Mouse (Mus musculus): Measurements from ENCODE around the gene Wdr46. TPM values are rescaled to one million over a fixed set of nuclear protein-coding genes. Genes with fewer than 3 reads are reported as not detected.

Wdr46 gene
- polyA plus RNA-seq, 1 experiment from 2014 or later = 31.8 TPM

GRCm38 (mm10) chr17:33921361-33921760 is 19.1 kb upstream of the Wdr46 start:
- peaks cover 20% of the 10 kb centered on the region for H3K4me1 ChIP-seq (replicated peaks; ENCODE audit: control insufficient read depth, insufficient read depth, low read length)
- H3K9me3 ChIP-seq (ENCODE audit: control insufficient read depth, low read length) = no peaks in the 10 kb centered on the region
- no peaks in the 10 kb centered on the region for H3K27me3 ChIP-seq (replicated peaks; ENCODE audit: control insufficient read depth, insufficient read depth, low read length)
- no peak overlapping the region for H3K9ac ChIP-seq (ENCODE audit: low read length)
- no peak overlapping the region for H3K4me3 ChIP-seq (ENCODE audit: low read depth, low read length)
- no peak for ATAC-seq (replicated peaks; ENCODE audit: low FRiP score, low TSS enrichment, low read depth)
- H3K27ac ChIP-seq (ENCODE audit: low read depth) = no peak overlapping the region
- peaks cover 12% of the 10 kb centered on the region for H3K36me3 ChIP-seq (ENCODE audit: control insufficient read depth, insufficient read depth, low read length)
- 84% methylated on average over 7 of the region's 7 CpGs for WGBS
- H3K4me2 ChIP-seq (ENCODE audit: low read length) = no peak overlapping the region
- DNase-seq (ENCODE audit: low spot score) = no peak

DNA sequence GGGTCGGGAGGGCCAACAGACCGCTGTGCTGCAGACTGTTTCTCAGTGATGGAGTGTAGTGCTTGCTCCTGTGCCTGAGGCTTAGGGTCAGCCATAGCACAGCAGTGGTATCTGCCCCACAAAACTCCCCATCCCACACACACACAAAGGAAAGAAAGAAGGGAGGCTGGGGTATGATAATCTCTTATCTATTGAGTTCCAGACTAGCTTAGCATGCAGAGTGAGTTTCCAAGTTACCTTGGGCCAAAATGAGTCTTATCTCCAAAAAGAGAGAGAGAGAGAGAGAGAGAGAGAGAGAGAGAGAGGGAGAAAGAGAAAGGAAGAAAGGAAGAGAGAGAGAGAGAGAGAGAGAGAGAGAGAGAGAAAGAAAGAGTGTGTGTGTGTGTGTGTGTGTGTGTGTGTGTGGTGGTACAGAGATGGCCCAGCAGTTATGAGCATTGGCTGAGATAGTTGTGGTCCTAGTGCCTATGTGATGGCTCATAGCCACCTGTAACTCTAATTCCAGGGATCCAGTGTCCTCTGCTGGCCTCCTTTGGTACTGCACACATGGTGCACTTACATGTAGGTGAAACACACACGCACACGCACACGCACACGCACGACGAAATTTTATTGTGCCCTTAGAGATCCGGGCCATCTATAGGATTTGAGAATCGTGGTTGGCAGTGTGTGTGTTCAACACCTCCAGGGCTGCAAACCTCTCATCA is 15.7 kb upstream of the Wdr46 start:
- ATAC-seq (replicated peaks; ENCODE audit: low FRiP score, low TSS enrichment, low read depth) (no peak), DNase-seq (ENCODE audit: low spot score) (no peak)
- no peak overlapping the region for H3K27ac ChIP-seq (ENCODE audit: low read depth)
- WGBS = 86% methylated on average over 10 of the region's 10 CpGs
- no peaks in the 10 kb centered on the region for H3K9me3 ChIP-seq (ENCODE audit: control insufficient read depth, low read length)
- H3K4me1 ChIP-seq (replicated peaks; ENCODE audit: control insufficient read depth, insufficient read depth, low read length) = peaks cover 15% of the 10 kb centered on the region
- H3K4me2 ChIP-seq (ENCODE audit: low read length) = no peak overlapping the region
- H3K36me3 ChIP-seq (ENCODE audit: control insufficient read depth, insufficient read depth, low read length) = peaks cover 8% of the 10 kb centered on the region; the same call in 1 of the 2 replicates
- H3K9ac ChIP-seq (ENCODE audit: low read length) = no peak overlapping the region
- H3K4me3 ChIP-seq (ENCODE audit: low read depth, low read length) = no peak overlapping the region
- no peaks in the 10 kb centered on the region for H3K27me3 ChIP-seq (replicated peaks; ENCODE audit: control insufficient read depth, insufficient read depth, low read length)

DNA sequence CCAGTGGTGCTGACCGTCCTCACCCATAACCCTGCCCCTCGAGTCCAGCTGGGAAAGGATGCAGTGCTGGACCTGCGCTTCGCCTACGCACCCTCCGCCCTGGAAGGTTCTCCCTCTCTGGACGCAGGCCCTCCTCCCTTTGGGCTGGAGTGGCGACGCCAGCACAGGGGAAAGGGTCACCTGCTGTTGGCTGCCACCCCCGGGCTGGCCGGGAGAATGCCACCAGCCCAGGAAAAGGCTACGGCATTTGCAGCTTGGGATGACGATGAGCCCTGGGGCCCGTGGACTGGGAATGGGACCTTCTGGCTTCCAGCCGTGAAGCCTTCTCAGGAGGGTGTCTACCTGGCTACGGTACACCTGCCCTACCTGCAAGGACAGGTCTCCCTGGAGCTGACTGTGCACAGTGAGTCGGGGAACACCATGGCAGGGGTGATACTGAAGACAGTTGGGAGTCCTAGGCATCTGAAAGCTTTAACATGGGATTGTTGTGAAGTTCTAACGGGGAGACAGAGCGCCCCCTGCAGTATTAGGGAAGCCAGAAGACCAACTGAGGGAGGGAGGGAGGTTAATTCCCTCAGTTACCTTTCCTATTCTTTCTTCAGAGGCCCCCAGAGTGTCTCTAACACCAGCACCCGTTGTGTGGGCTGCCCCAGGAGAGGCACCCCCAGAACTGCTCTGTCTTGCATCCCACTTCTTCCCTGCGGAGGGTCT is 14.9 kb upstream of the Wdr46 start:
- peaks cover 8% of the 10 kb centered on the region; the same call in 1 of the 2 replicates for H3K36me3 ChIP-seq (ENCODE audit: control insufficient read depth, insufficient read depth, low read length)
- H3K4me3 ChIP-seq (ENCODE audit: low read depth, low read length) = no peak overlapping the region
- WGBS = 83% methylated on average over 21 of the region's 21 CpGs
- H3K4me1 ChIP-seq (replicated peaks; ENCODE audit: control insufficient read depth, insufficient read depth, low read length) = peaks cover 14% of the 10 kb centered on the region
- no peaks in the 10 kb centered on the region for H3K9me3 ChIP-seq (ENCODE audit: control insufficient read depth, low read length)
- no peaks in the 10 kb centered on the region for H3K27me3 ChIP-seq (replicated peaks; ENCODE audit: control insufficient read depth, insufficient read depth, low read length)
- no peak overlapping the region for H3K9ac ChIP-seq (ENCODE audit: low read length)
- ATAC-seq (replicated peaks; ENCODE audit: low FRiP score, low TSS enrichment, low read depth) = no peak
- DNase-seq (ENCODE audit: low spot score) = no peak
- no peak overlapping the region for H3K4me2 ChIP-seq (ENCODE audit: low read length)
- H3K27ac ChIP-seq (ENCODE audit: low read depth) = no peak overlapping the region

GRCm38 (mm10) chr17:33926207-33926932 is 14.1 kb upstream of the Wdr46 start:
- Histone ChIP-seq H3K27me3 (replicated peaks; ENCODE audit: control insufficient read depth, insufficient read depth, low read length) (no peaks in the 10 kb centered on the region), H3K9ac (ENCODE audit: low read length) (no peak overlapping the region), H3K4me2 (ENCODE audit: low read length) (no peak overlapping the region), H3K4me1 (replicated peaks; ENCODE audit: control insufficient read depth, insufficient read depth, low read length) (peaks cover 16% of the 10 kb centered on the region), H3K4me3 (ENCODE audit: low read depth, low read length) (no peak overlapping the region), H3K27ac (ENCODE audit: low read depth) (no peak overlapping the region), H3K36me3 (ENCODE audit: control insufficient read depth, insufficient read depth, low read length) (peaks cover 8% of the 10 kb centered on the region; the same call in 1 of the 2 replicates), H3K9me3 (ENCODE audit: control insufficient read depth, low read length) (no peaks in the 10 kb centered on the region)
- 74% methylated on average over 17 of the region's 17 CpGs for WGBS
- ATAC-seq (replicated peaks; ENCODE audit: low FRiP score, low TSS enrichment, low read depth) (no peak), DNase-seq (ENCODE audit: low spot score) (no peak)

DNA sequence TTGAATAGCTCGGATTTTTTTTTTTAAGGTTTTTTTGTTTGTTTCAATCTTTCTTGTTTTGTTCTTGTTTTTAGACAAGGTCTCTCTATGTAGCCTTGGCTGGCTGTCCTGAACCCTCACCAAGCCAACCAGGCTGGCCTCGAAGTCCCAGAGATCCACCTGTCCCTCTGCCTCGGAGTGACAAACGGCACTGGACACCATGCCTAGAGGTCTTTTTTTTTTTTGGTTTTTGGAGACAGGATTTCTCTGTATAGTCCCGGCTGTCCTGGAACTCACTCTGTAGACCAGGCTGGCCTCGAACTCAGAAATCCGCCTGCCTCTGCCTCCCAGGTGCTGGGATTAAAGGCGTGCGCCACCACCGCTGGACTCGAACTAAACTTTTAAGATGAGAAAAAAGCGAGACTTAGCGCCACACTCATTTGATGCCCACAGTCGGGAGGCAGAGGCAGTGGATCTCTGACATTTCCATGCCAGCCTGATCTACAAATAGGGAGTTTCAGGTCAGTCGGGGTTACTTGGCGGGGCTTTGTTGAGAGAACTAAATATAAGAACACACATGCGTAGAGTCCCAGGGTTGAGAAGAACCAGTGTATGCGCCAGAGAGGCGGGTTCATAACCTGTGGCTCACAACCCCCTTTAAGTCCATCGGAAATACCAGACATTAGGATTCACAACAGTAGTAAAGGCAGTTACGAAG is 12.1 kb upstream of the Wdr46 start:
- H3K36me3 ChIP-seq (ENCODE audit: control insufficient read depth, insufficient read depth, low read length) = peaks cover 17% of the 10 kb centered on the region
- H3K4me1 ChIP-seq (replicated peaks; ENCODE audit: control insufficient read depth, insufficient read depth, low read length) = peaks cover 17% of the 10 kb centered on the region
- no peaks in the 10 kb centered on the region for H3K9me3 ChIP-seq (ENCODE audit: control insufficient read depth, low read length)
- H3K27me3 ChIP-seq (replicated peaks; ENCODE audit: control insufficient read depth, insufficient read depth, low read length) = no peaks in the 10 kb centered on the region
- DNase-seq (ENCODE audit: low spot score) (no peak), ATAC-seq (replicated peaks; ENCODE audit: low FRiP score, low TSS enrichment, low read depth) (no peak)
- H3K27ac ChIP-seq (ENCODE audit: low read depth) = no peak overlapping the region
- WGBS = 62% methylated on average over 21 of the region's 21 CpGs
- peak overlapping the region; percentile 95 for H3K4me3 ChIP-seq (ENCODE audit: low read depth, low read length)
- H3K4me2 ChIP-seq (ENCODE audit: low read length) = peak overlapping the region; percentile 98
- peak overlapping the region; percentile 55 for H3K9ac ChIP-seq (ENCODE audit: low read length)

DNA sequence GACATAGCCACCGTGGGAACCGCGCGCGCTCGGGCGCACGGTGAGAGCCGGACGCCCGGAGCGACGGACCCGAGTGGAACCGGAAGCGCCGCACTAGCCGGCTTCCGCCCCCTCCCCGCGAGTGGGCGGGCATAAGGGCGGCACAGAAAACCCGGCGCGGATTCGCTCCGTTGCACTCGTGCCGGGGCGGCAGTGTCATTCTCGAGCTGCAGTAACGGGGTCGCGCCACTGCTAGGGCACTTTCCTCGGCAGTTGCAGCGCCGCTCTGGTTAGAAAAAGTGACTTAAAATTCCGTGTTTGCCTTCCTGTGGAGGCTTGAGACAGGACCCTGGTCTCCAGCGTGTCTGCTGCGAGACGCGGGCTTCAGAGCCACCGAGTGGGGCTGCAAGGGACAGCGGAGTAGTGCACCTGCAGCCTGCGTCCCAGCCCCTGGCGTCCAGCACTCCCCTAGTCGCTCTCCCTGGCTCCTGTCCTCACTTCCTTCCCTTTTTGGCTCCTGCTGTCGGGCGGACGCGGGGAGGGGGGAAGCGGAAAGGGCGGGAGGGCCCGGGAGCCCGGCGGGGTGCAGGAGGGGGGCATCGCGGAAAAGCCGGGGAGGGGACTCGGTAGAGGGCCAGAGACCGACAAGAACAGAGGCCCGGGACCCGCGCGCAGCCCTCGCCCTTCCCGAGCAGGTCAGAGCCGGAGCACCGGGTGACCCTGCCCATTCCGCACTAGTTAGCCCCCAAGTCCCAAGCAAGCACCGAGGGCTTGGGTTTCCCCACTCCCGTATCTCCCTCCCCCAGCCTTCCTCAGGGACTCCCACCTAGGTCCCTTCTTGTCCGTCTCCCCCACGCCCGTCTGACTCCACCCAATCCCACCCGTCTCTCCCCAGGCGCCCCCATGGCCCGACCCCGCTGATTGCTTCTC is 10.8 kb upstream of the Wdr46 start, which contains the start of gene Rgl2:
Gene Rgl2, plus strand, starts transcription at position 173 of the 909 bp plus-strand sequence.
- Histone ChIP-seq H3K9me3 (ENCODE audit: control insufficient read depth, low read length) (no peaks in the 10 kb centered on the region), H3K4me1 (replicated peaks; ENCODE audit: control insufficient read depth, insufficient read depth, low read length) (peaks cover 17% of the 10 kb centered on the region), H3K9ac (ENCODE audit: low read length) (peak within 1 kb of the TSS; percentile 55), H3K4me2 (ENCODE audit: low read length) (peak within 1 kb of the TSS; percentile 98), H3K4me3 (ENCODE audit: low read depth, low read length) (peak within 1 kb of the TSS; percentile 95), H3K36me3 (ENCODE audit: control insufficient read depth, insufficient read depth, low read length) (peaks cover 21% of the 10 kb centered on the region), H3K27ac (ENCODE audit: low read depth) (peak within 1 kb of the TSS; percentile 89), H3K27me3 (replicated peaks; ENCODE audit: control insufficient read depth, insufficient read depth, low read length) (no peaks in the 10 kb centered on the region)
- under 1% methylated on average over 73 of the region's 80 CpGs for WGBS
- peak; percentile 82 for ATAC-seq (replicated peaks; ENCODE audit: low FRiP score, low TSS enrichment, low read depth)
- DNase-seq (ENCODE audit: low spot score) = peak; percentile 97

DNA sequence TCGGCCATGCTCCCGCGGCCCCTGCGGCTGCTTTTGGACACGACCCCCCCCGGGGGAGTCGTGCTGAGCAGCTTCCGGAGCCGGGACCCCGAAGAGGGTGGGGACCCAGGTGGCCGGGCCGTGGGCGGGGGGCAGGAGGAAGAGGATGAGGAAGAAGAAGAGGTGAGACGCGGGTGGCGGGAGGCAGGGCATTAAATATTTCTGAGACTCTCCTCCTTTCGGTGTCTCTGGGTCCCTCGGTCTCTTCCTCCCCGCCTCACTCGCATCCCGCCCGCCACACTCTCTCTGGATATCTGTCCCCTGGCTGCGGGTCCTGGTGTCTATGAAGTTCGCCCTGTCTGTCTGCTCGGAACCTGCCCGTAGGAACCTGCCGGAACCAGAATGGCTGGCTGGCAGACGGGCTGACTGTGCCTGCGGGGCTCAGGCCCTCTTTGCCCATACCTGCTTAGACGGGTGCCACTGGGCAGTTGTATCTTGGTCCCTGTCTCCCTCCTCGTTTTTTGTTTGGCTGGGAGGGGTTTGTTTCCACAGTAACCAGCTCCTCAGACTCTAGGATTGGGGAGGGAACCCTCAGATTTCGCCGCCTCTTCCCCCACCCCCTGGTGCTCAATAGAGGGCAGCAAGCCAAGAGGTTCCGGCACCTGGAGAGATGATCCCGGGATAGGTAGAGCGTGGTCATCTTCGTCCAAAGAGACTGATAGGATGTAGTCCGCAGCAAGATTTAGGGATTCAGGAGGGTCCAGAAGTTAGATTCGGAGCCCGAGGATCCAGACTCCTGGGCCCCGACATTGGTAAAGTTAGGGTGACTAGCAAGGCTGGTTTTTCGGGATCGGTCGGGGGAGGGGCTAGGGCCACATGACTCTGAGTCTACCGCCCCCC is 9.9 kb upstream of the Wdr46 start:
- H3K9me3 ChIP-seq (ENCODE audit: control insufficient read depth, low read length) = no peaks in the 10 kb centered on the region
- H3K9ac ChIP-seq (ENCODE audit: low read length) = peak overlapping the region; percentile 55
- DNase-seq (ENCODE audit: low spot score) (peak; percentile 81), ATAC-seq (replicated peaks; ENCODE audit: low FRiP score, low TSS enrichment, low read depth) (peak; percentile 13; the same call in 1 of the 2 replicates)
- WGBS = under 1% methylated on average over 44 of the region's 45 CpGs
- H3K27ac ChIP-seq (ENCODE audit: low read depth) = peak overlapping the region; percentile 89
- H3K27me3 ChIP-seq (replicated peaks; ENCODE audit: control insufficient read depth, insufficient read depth, low read length) = no peaks in the 10 kb centered on the region
- peak overlapping the region; percentile 98 for H3K4me2 ChIP-seq (ENCODE audit: low read length)
- H3K4me1 ChIP-seq (replicated peaks; ENCODE audit: control insufficient read depth, insufficient read depth, low read length) = peaks cover 17% of the 10 kb centered on the region
- peak overlapping the region; percentile 95 for H3K4me3 ChIP-seq (ENCODE audit: low read depth, low read length)
- H3K36me3 ChIP-seq (ENCODE audit: control insufficient read depth, insufficient read depth, low read length) = peaks cover 29% of the 10 kb centered on the region
